Mouse (Mus musculus) small intestine, adult 2 months (tissue): ENCODE results near the gene Nhlh2.

ENCODE experiments used
- CTCF ChIP-seq: fragments of 200-500 bp; IDR thresholded peaks from 2 replicates; pipeline ENCODE4 v1.5.1; 2012; ENCODE audit warnings: low read depth, mild to moderate bottlenecking, control low read depth, inconsistent platforms, low read length, moderate library complexity, mixed read lengths; ENCODE audit not compliant: insufficient replicate concordance, insufficient read length; ENCODE audit errors: extremely low read depth
- POLR2A ChIP-seq: fragments of 200-500 bp; IDR thresholded peaks from 2 replicates; pipeline ENCODE4 v1.6.1; 2012; ENCODE audit warnings: low read depth, mild to moderate bottlenecking, control low read depth, inconsistent platforms, low read length, moderate library complexity

- TF ChIP-seq POLR2A (no peak), CTCF (no peak)
Measured at GRCm38 (mm10) chr3:101990136-101990535, 19.7 kb upstream of the Nhlh2 start.
